Mouse (Mus musculus): ENCODE results near the gene Reep3.
"Not testable (repeated sequence)": the region's sequence is repeated elsewhere in the genome, so short reads cannot be mapped to it uniquely, and the experiment has no call there.

The Reep3 gene

GRCm38 (mm10) chr10:67017891-67018290 is 78.9 kb downstream of the Reep3 start:
- DNase-seq (ENCODE audit: extremely low spot score) = no peak

DNA sequence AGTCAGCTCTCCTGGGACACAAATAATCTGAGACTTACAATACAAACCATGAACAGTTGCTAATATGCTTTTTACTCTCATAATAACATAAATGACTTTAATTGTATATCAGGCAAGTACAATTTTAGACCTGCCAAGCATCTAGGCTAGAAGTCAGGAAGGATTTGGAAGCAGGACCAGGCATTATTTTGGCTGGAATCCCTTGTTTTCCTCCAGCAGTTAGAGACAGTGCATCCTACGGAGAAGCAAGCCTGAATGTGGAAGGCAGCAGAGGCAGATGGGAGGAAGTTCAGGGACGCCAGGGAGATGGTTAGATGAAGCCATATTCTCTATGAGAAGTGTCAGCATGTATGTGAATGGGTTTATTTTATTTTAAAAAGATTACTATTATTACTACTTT is 79.4 kb downstream of the Reep3 start:
- no peak for DNase-seq (ENCODE audit: extremely low spot score)

DNA sequence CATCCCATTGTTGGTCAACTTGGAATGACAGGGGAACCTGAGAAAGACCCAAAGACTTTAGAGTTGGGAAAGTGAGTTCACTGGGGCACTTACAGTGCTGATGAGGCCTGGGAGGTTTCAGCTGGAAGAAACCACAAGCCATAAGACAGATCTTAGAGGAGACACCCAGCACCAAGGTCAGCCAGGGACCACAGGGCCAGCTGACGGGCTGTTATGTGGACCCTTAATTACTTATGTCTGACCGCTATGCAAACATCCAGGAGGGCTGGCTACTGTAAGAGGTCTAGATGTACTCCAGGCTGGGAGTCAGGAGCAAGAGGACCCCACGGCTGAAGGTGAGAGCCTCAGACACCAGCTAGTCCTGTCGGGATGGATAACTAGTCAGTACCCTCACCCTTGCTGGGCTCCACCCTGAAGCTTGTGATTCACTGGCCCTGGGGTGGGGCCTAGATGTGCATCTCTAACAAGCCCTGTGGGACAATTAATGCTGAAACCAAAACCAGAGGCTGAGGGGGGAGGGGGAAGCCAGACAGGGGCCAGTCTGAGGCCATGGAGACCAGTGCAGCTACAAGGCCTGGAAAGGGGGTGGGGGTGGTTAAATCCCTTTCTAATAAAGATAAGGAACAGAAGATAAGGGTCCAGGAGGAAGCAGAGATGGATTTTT is 80.0 kb downstream of the Reep3 start:
- DNase-seq (ENCODE audit: extremely low spot score) = peak; percentile 26

GRCm38 (mm10) chr10:67014746-67015145 is 82.0 kb downstream of the Reep3 start:
- DNase-seq (ENCODE audit: extremely low spot score) = no peak

DNA sequence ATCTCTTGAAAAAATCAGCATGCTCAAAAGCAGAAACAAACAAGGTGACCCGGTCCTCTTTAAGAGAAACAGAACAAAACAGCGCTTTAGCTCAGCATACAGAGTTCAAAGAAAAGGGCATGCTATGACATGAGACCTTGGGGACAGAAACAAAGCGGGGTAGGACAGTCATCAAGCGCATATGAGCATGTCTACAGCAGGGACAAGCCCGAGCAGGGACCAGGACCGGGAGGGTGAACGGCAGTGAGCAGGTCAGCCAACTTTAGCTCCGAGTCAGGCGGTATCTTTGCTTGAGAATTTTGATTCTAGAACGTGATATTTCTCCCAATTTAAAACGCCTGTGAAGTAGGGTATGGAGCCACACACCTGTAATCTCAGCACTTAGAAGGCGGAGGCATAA is 86.2 kb downstream of the Reep3 start:
- DNase-seq (ENCODE audit: extremely low spot score) = no peak

DNA sequence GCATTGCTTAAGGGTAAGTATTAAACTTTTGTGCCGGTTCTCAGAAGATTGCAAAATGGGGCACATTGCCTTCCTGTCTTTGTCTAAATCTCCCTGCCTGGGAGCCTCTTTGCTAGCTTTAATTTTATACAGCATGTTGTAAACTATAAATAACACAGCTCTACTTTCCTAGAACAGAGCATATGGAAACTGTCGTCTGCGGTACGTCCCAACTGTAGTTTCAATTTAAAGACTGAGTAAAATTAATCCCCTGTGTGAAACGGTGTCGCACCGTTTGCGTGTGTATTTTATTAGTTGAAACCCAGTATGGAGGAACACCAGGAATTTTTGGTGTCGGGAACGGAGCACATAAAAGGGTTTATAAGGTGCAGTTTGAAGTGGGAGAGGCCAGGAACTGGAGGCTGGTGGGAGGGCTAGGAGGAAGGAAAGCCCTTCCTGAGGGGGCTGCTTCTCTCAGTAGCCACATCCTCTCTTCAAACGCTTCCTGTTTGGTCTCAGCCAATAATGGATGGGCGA is 92.2 kb downstream of the Reep3 start:
- DNase-seq (ENCODE audit: extremely low spot score) = peak; percentile 46

- DNase-seq (ENCODE audit: extremely low spot score) = no peak
Observed at GRCm38 (mm10) chr10:67003743-67004526, 92.8 kb downstream of the Reep3 start.

GRCm38 (mm10) chr10:67003009-67003742 is 93.6 kb downstream of the Reep3 start:
- peak; percentile 82 for DNase-seq (ENCODE audit: extremely low spot score)

DNA sequence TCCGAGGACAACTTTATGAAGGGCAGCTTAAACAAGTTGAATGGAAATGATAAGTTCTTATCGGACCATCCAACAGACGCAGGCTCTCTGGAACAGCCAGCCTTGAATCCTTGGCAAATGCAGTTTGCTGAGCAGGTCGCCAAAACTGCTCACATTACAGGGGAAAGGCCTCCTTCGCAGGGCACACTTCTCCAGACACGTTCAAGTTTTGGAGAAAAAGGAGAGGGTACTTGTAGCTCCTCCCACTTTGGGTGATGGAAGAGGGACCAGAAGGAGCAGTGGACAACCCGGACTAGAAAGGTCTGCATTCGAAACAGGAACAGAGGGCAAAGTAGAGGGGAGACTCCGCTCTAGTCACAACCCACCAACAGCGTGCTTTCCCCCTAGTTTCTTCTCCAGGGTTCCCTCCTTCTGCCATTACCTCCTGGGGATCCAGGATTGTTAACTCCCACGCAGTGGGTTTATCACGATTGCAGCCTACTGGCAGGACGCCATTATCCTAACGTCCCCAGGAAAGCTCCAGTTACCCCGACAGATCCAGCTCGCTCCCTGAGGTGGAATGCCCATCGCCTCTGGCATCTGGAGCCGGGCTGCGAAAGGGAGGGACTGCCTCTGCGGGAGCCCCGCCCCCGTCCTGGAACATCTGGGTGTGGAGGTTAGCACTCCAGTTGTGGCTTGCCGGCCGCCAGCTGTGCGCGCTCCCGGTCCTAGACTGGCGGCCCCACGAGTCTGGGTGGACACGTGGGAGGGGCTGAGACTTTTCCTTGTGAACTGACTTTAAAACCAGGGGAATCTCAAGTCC is 94.3 kb downstream of the Reep3 start:
- no peak for DNase-seq (ENCODE audit: extremely low spot score)

DNA sequence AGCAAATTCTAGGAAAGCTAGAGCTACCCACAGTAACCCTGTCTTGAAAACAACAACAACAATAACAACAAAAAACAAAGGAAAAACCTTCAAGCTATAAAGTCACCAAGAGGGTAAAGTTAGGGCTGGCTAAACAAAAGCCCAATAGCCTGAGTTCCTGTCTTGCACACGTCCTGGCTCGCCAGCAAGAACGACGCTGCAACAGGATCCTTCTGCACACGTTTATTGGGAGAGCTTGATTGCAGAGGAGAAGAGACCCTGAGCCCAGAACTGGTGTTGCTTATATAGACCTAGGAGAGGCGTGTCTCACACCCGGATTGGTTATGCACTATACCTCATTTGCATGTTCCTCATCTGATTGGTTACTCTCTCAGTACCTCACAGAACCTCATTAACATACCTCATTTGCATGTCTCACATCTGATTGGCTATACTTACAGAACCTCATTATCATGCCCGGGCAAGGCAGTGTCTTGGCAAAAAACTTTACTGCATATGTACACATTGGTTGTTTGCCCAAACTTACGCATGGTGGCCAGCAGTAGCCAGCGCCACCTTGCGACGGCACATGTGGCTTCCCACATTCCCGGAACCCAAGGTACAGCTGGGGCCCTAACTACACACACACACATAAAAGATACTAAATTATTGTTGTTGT is 95.7 kb downstream of the Reep3 start:
- DNase-seq (ENCODE audit: extremely low spot score) = not testable (repeated sequence)

DNA sequence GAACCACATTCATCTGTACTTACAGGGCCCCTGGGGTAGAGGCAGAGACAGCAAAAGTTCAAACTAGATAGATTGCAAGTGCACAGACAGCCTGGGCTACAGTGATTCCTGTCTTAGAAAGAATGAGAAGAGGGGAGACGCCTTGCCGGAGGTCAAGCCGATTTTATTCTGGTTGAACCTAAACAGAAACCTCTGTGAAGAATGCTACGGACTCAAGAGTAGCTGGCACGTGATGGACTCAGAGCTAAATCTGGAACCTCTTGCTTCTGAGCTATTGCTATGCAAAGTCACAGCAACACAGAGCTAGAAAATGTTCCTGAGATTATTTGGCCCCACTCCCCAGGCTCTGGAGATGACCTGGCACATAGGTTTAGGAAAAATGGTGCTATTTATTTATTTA is 96.6 kb downstream of the Reep3 start:
- no peak for DNase-seq (ENCODE audit: extremely low spot score)

GRCm38 (mm10) chr10:66998770-66999169 is 98.0 kb downstream of the Reep3 start:
- no peak for DNase-seq (ENCODE audit: extremely low spot score)

GRCm38 (mm10) chr10:66995181-66995580 is 101.6 kb downstream of the Reep3 start:
- DNase-seq (ENCODE audit: extremely low spot score) = no peak

GRCm38 (mm10) chr10:66994469-66994868 is 102.3 kb downstream of the Reep3 start:
- DNase-seq (ENCODE audit: extremely low spot score) = no peak

- no peak for DNase-seq (ENCODE audit: extremely low spot score)
Observed at GRCm38 (mm10) chr10:66992591-66992990, 104.2 kb downstream of the Reep3 start.

DNA sequence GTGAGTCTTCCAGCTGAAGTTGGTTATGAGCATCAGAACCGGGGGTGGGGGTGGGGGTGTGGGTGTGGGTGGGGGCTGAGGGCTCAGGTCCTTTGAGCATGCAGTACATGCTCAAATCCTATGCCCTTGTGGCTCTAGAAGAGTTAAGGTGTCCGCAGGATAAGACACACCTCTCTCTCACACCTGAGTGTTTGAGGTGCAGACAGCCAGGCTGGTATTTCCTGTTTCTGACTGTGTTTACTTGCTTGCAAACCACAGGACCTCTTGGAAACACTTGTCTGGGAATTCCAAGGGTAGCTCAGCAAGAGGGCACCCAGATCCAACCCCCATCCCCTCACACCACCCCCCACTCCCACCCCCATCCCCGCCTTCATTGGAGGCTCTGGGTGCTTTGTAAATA is 106.2 kb downstream of the Reep3 start:
- no peak for DNase-seq (ENCODE audit: extremely low spot score)

DNA sequence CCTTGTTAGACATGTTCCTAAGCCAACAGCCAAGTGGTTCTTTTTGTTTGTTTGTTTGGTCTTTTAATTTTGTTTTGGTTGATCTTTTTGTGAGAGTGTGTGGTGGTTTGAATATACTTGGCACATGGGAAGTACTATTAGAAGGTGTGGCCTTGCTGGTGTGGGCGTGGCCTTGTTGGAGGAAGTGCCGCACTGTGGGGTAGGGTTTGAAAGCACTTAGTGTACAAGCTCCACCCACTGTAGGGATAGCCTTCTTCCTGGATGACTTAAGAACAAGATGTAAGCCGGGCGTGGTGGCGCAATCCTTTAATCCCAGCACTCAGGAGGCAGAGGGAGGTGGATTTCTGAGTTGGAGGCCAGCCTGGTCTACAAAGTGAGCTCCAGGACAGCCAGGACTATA is 113.7 kb downstream of the Reep3 start:
- no peak for DNase-seq (ENCODE audit: extremely low spot score)

DNA sequence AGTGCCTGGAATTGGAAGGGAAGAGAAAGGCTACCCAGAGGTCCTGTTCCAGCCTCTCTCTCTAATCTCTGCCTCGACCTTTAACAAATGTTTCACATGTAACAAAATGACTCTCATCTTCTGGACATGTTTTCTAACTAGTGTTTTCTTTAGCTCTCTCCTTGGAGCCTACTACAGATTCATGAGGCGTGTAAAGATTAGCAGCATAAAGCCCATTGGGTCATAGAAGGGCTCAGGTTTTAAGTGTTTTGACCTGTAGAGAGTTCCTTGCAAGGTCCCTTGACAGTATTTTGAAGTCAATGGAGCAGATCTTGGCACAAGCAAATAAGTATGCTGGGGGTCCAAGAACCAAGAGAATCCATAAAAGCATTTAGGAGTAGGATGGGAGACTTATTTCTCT is 118.5 kb downstream of the Reep3 start:
- no peak for DNase-seq (ENCODE audit: extremely low spot score)

GRCm38 (mm10) chr10:66977093-66977492 is 119.7 kb downstream of the Reep3 start:
- no peak for DNase-seq (ENCODE audit: extremely low spot score)

- DNase-seq (ENCODE audit: extremely low spot score) = no peak
Observed at GRCm38 (mm10) chr10:66975451-66975850, 121.3 kb downstream of the Reep3 start.

GRCm38 (mm10) chr10:66974417-66974816 is 122.3 kb downstream of the Reep3 start:
- DNase-seq (ENCODE audit: extremely low spot score) = no peak

All from embryo, embryonic 9.5 days (tissue).